Mouse (Mus musculus) cerebellum, postnatal 25 days (tissue): ENCODE data around the gene Agpat3.

Experiments used
- DNase-seq, 2 experiments: peaks; one replicate each; pipeline ENCODE4 v3.0.0; 2021; ENCODE audit warnings: mixed read lengths in 2 of 2

The Agpat3 gene

GRCm38 (mm10) chr10:78246725-78247124 lies 105.6 kb downstream of the Agpat3 start:
- DNase-seq, result no peak

GRCm38 (mm10) chr10:78245225-78245547 lies 107.1 kb downstream of the Agpat3 start:
- no peak for DNase-seq

GRCm38 (mm10) chr10:78244438-78245224 lies 107.7 kb downstream of the Agpat3 start, which contains the start of gene Trappc10:
Trappc10 (minus strand) TSS chr10:78244641.
- peak; percentile 89 to 93 for DNase-seq

- DNase-seq, result peak; percentile 63
Observed at GRCm38 (mm10) chr10:78244058-78244437, 108.2 kb downstream of the Agpat3 start.

DNA sequence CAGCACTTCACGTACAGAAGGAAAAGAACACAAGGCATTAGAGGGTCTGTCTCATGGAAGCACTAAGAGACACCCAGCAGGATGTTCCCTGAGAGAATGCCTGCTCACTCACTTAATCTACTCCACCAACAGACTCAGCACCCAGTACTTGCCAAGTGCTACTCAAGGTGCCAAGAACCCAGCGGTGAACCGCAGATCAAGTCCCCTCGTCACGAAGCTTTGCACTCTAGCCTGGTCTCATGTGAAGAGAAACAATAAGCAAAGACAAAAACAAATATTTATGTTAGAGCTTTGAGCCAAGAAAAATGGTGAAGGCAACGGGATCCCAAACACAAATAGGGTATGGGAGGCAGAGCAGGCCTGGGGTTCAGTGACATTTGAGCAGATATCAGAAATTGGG lies 113.4 kb downstream of the Agpat3 start:
- DNase-seq, result peak in 1 of 2 experiments; percentile 43

DNA sequence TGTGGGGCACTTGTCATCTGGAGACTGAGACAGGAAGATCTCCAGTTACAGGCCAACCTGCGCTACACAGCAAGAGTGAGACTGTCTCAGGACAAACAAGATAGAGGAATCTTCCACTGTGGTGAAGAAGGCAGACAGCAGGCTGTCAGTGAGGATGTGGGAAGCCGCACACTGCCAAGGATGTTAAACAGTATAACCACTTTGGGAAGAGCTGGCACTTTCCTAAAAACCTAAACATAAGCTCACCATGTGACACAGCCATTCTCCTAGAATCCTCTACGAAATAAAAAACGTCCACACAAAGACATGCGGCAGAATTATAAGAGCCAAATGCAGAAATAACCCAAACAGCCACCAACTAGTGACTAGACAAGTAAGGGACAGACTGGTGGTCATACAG lies 114.0 kb downstream of the Agpat3 start:
- DNase-seq, result no peak

GRCm38 (mm10) chr10:78237809-78238208 lies 114.5 kb downstream of the Agpat3 start:
- DNase-seq, result no peak

GRCm38 (mm10) chr10:78236885-78237629 lies 115.2 kb downstream of the Agpat3 start:
- no peak for DNase-seq

- DNase-seq, result peak in 1 of 2 experiments; percentile 33
Observed at GRCm38 (mm10) chr10:78233756-78234155, 118.5 kb downstream of the Agpat3 start.

- no peak for DNase-seq
Observed at GRCm38 (mm10) chr10:78233161-78233560, 119.1 kb downstream of the Agpat3 start.

GRCm38 (mm10) chr10:78232301-78232980 lies 119.8 kb downstream of the Agpat3 start:
- no peak for DNase-seq

- no peak for DNase-seq
Observed at GRCm38 (mm10) chr10:78228560-78228928, 123.7 kb downstream of the Agpat3 start.

DNA sequence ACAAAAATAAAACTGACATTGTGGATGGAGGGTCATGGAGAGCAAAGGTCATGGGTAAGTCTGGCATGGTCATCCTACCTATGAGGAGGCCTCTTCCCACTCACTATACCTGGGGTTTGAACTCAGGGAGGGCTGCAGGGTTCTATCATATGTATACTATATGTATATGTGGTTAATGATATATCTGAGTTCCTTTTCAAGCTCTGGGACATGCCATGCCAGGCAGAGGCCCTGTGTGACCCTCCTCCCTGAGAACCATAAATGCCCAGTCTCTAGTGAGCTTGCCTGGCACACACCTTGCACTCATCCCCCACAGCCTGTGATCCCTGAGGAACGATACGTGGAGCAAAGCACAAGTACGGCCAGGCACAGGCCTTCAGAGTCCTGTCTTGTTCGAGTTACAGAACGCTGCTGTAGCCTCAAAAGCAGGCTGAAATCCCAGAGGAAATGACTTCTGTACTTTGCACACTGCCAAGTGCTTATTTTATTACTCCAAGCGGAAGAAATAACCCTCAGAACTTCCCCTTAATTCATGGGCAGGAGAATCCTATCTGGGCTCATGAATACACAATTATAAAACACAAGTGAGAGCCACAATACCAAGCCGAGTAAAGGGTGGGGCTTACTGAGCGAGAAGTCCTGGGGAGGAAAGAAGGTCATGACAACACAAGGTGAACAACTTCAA lies 124.3 kb downstream of the Agpat3 start:
- no peak for DNase-seq

GRCm38 (mm10) chr10:78224136-78224535 lies 128.2 kb downstream of the Agpat3 start:
- DNase-seq, result no peak

- peak in 1 of 2 experiments; percentile 24 for DNase-seq
Observed at GRCm38 (mm10) chr10:78222908-78223307, 129.4 kb downstream of the Agpat3 start.

- no peak for DNase-seq
Observed at GRCm38 (mm10) chr10:78221315-78221714, 131.0 kb downstream of the Agpat3 start.

GRCm38 (mm10) chr10:78219528-78219927 lies 132.8 kb downstream of the Agpat3 start:
- no peak for DNase-seq
